Mouse (Mus musculus) spleen, postnatal 36 days (tissue): ENCODE measurements around the gene Krt75.
"Not testable (repeated sequence)": the region's sequence is repeated elsewhere in the genome, so short reads cannot be mapped to it uniquely, and the experiment has no call there.

Source experiments
- DNase-seq, 2 experiments: peaks; one replicate each; pipeline ENCODE4 v3.0.0; 2022; ENCODE audit warnings: low spot score in 2 of 2, mixed read lengths in 1 of 2

Gene Krt75

GRCm38 (mm10) chr15:101517161-101517560 lies 56.5 kb downstream of the Krt75 start, which contains the start of gene Gm49425:
Gm49425 (minus strand) TSS chr15:101517261.
- not testable (repeated sequence) for DNase-seq
